Mouse (Mus musculus) naive thymus-derived CD4-positive, alpha-beta T cell, adult 2 months (primary cell): Measurements from ENCODE around the gene Gm21974.
"Not testable (repeated sequence)": the region's sequence is repeated elsewhere in the genome, so short reads cannot be mapped to it uniquely, and the experiment has no call there.

ENCODE experiments used
- DNase-seq: peaks from one replicate; pipeline ENCODE4 v3.0.0-alpha.2; 2011; ENCODE audit warnings: low read depth

The Gm21974 gene

DNA sequence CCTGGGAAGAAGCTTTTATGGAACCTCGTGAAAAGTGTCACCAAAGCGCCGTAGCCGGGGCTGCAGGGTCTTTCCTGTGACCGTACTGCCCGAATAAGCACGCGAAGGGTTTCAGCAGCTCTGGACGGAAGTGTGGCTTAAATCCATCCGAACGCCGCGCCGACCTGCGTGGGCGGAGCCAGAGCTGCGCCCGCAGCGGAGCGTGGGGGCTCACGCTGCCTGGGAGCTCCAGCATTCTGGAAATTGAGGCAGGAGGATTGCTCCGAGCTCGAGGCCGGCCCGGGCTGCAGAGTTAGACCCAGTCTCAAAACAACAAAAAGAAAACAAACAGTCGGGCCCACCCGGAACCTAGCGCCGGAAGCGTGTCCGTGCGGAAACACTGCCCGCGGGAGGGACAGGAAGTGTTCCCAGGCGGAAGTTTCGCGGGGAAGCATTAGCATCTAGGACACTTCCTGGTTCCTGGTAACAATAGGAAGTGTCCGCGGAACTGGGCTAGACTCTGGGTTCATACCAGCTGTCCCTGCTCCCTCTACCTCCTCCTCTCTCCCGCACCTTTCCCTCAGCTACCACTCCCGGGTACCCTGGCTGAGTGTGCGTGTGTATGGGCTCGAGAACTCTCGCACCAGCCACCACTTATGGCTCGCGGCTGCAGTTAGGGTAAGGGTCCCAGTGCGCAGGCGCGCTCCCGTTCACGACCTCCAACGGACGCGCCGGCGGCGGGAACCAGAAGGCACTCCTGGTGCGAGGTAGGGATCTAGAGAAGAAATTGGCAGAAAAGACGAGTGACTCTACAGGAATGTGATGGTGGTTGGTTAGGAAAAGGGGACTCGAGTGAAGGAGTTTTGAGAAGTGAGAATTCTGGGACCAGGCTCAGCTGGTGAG lies 18.5 kb downstream of the Gm21974 start, which contains the start of gene Zfp668:
Gene Zfp668, minus strand, starts transcription at position 362 of the 882 bp plus-strand sequence.
- peak; percentile 92 for DNase-seq

- peak; percentile 86 for DNase-seq
These were observed 19.2 kb downstream of the Gm21974 start, which contains the start of gene Zfp646 for GRCm38 (mm10) chr7:127876041-127876466. TSS of gene Zfp646 (plus strand) at chr7:127876221.

DNA sequence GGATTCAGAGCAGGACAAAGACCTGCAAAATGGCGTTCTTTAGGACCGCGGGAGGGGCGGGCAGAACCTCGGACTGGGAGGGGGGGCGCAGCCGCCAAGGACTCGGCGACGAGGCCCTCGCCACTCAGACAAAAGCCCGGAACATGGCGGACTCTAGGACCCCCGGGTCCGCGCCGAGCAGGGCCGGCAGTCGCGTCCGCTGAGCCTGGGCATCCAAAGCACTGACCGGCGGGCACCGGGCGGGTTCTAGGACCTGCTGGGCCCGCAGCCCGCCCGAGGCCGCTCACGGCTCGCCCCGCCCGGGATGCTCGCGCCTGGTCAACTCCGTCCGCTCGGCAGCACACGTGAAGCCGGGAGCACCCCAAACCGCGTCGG lies 19.6 kb downstream of the Gm21974 start:
- peak; percentile 84 for DNase-seq

DNA sequence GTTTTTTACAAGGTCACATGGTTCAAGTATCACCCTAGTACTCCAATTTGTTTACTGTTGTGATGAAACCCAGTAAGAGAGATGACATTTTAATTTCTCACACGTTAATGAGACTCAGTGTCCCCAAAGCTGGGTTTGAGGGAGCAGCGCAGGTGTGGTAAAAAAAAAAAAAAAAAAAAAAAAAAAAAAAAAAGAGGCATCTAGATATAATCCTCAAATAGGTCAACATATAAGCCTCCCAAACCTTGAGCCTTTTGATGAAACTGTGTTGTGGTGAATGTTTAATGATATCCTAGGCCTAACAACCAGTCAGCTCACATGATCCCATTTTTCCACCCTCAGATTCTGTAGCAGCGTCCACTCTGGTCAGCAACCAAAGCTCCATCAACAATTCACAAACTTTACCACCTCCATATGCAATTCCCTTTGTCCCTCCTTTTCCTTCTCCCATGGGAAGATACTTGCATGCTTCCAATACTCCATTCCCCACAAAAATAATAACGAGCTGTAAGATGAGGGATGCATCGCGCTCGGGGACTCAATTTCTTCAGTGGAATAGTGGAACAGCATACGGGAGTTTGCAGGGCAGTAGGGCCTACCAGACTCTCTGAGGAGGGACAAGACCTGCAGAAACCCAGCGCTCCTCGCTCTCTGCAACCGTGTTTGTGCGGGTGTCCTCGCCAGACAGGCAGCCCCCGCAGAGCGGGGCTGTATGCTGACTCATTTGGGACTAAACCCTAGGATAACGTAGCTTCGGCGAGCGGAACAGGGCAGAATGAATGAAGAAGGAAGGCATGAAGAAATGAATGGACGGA lies 20.2 kb downstream of the Gm21974 start:
- no peak for DNase-seq

- no peak for DNase-seq
These were observed 25.0 kb downstream of the Gm21974 start for GRCm38 (mm10) chr7:127870136-127870821.

DNA sequence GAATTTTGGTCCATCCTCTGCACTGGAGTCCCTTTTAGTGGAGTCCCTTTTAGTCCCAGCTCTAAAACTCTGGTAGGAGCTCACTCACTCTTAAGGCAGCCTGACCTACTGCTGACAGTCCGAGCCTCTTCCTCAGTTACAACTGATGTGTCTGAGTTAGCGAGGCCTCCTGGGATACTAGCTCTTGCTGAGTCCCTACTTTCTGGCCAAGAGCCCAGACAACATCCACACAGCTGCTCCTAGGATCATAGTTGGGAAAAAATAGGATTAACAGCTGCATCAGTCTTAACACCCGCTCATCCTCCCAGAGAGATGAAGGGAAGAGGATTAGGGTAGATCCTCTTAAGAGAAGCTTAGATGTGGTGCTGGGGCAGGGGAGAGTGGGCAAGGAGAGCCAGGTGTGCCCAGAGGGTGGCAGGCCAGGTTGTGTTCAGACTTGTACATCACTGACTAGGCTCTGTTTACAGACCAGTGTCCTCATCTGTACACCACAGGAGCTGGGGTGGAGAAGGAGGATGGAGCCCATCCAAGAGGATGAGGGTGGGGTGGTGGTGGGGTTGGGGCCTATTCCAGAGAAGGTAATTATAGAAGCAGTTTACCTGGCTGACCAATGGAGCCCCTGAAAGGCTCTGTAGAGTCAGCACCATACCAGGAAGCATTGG lies 26.0 kb downstream of the Gm21974 start:
- no peak for DNase-seq

DNA sequence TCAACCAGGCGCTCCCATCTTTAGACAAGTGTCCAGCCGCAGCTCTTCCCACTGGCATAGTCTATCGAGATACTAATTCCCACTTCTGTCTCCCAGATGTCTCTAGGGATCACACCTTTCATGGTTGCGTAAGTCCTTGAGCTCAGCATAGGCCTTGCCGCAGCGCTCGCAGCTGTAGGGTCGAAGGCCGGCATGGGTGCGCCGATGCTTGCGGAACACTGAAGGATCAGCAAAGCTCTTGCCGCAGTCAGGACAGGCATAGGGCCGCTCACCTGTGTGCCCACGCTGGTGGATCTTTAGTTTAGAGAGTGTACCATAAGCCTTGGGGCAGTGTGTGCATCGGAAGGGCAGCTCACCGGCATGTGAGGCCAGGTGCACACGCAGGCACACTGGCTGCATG lies 27.6 kb downstream of the Gm21974 start:
- DNase-seq = no peak

GRCm38 (mm10) chr7:127866434-127866833 lies 28.8 kb downstream of the Gm21974 start:
- no peak for DNase-seq

- DNase-seq = no peak
These were observed 37.0 kb downstream of the Gm21974 start for GRCm38 (mm10) chr7:127858258-127858657.

DNA sequence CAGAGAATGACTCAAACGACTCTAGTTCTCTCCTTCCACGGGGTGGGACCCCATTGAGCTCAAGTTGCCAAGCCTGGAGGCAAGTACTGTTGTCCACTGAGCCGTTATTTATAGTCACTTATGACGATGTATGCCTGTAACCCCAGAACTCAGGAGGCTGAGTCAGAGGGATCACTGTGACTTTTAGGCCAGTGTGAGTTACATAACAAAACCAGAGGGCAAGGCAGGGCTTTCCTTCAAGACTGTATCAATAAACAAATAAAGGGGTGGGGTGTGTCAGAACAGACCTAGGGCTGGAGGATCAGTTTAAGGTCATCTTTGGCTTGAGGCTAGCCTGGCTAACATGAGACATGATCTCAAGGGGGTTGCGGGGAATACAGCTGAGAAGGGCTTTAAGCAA lies 44.3 kb downstream of the Gm21974 start:
- no peak for DNase-seq

GRCm38 (mm10) chr7:127849973-127850875 lies 45.0 kb downstream of the Gm21974 start:
- no peak for DNase-seq

DNA sequence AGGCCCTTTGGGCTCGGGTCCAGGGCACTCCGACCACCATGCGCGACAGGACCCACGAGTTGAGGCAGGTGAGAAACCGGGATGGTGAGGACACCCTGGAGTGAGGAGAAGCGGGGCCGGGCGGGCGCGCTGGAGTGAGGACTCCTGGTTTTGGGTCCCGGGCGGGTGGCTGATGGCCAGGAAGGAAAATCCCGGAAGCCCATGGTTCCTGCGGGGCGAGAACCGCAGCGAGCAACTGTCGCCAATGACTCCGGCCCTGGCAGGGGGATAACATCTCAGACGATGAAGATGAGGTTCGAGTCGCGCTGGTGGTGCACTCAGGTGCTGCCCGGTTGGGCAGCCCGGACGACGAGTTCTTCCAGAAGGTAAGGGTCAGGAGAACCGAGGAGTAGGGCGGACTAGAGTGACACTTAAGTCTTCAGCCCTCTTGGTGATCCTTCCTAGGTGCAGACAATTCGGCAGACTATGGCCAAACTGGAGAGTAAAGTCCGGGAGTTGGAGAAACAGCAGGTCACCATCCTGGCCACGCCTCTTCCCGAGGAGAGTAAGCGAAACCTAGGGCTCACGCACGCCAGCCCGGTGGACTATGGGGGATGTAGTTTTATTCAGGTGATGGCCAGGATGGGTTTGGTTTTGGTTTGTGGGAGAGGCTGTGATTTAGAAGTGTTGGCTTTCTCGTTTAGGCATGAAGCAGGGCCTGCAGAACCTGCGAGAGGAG lies 53.1 kb downstream of the Gm21974 start:
- peak; percentile 87 for DNase-seq

GRCm38 (mm10) chr7:127841340-127842000 lies 53.8 kb downstream of the Gm21974 start:
- peak; percentile 94 for DNase-seq

- DNase-seq = no peak
These were observed 54.4 kb downstream of the Gm21974 start for GRCm38 (mm10) chr7:127840886-127841285.

GRCm38 (mm10) chr7:127840031-127840430 lies 55.2 kb downstream of the Gm21974 start:
- not testable (repeated sequence) for DNase-seq

DNA sequence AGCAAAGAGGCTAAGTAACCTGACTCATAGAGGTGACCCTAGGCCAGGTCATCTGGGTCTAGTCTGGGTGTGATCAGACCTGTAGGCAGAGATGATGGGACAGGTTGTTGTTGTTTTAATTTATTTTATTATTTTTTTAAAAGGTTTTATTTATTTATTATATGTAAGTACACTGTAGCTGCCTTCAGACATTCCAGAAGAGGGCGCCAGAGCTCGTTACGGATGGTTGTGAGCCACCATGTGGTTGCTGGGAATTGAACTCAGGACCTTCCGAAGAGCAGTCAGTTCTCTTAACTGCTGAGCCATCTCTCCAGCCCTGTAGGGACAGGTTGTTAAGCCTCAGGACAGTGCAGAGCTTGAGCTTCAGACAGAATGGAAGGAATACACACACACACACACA lies 57.4 kb downstream of the Gm21974 start:
- DNase-seq = not testable (repeated sequence)

- DNase-seq = no peak
These were observed 57.8 kb downstream of the Gm21974 start for GRCm38 (mm10) chr7:127837473-127837872.
